Mouse (Mus musculus) lung, postnatal 25 days (tissue): ENCODE data around the gene Sbf1.

Experiments used
- DNase-seq: peaks from one replicate; pipeline ENCODE4 v3.0.0; 2022; ENCODE audit warnings: low spot score

Sbf1 gene

GRCm38 (mm10) chr15:89284094-89284493 is 31.0 kb downstream of the Sbf1 start:
- no peak for DNase-seq

- DNase-seq = no peak
Measured at GRCm38 (mm10) chr15:89282546-89282945, 32.6 kb downstream of the Sbf1 start.

DNA sequence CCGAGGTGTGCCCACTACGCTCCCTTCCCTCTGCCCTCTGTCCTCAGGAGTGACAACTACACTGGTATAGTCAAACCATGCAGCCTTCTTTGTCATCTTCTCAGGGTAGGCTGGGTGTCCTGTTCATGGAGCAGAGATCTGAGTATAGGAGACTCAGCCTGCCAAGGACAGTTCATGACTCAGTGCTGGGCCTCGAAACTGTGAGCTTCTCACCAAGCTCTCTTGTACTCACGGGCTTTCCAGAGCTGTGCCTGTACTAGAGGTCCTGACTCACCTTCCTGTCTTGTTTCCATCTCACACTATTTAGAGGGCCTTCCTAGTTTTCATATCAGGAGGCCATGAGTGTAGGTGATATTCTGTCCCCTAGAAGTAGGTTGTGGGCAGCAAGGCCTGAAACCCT is 37.7 kb downstream of the Sbf1 start:
- no peak for DNase-seq

GRCm38 (mm10) chr15:89275497-89275896 is 39.6 kb downstream of the Sbf1 start:
- no peak for DNase-seq

DNA sequence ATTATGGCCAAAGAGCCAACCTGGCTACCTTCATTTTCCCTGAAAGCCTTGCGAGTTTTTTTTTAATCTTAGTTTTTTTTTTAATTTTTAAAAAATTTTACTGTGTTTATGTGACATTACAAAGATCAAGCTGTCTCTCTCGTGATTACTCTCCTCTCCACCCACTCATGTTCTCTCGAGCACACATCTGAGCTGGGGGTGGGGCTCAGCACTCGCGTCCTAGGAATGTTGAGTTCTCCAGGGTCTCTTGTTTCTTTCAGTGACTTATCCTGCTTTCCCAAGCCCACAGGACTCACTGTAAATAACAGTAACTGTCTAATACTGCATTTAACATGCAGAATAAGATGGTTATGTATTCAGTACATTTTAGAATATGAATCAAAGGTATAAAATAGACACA is 50.6 kb downstream of the Sbf1 start:
- no peak for DNase-seq

- DNase-seq = no peak
Measured at GRCm38 (mm10) chr15:89258997-89259396, 56.1 kb downstream of the Sbf1 start.

DNA sequence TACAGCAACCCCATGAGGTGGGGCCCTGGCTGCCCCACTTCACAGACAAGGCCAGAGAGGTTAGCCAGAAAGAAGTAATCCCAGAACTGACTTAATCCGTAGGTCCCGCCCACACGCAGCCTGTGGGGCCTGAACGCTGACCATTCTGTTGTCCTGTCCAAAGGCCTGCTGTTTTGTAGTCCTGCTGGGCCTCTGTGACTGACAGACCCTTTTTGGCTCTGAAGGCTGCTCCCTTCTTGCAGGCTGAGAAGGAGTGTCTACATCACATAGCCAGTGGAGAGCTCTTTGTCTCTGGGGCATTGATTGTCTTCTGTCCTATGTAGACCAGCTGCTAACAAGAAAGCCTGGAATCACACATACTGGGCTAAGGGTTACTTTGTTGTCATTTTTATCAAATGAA is 59.8 kb downstream of the Sbf1 start:
- DNase-seq = no peak

GRCm38 (mm10) chr15:89249063-89249462 is 66.0 kb downstream of the Sbf1 start:
- no peak for DNase-seq

DNA sequence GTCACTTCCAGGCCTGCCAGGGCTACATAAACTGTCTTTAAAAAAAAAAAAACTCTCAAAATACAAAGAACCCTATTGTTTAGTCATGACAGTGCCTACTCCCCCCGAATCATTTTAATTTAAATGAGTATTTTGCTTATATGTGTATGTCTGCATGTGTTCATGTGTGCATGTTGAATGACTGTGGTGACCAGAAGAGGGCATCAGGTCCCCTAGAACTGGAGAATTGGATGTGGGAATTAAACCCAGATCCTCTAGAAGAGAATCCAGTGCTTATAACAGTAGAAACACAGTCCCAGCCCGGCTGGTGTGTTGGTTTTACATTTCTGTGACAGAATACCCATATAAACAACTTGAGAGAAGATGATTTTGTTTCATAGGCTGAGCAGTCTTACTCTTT is 74.1 kb downstream of the Sbf1 start:
- no peak for DNase-seq

GRCm38 (mm10) chr15:89239751-89240392 is 75.2 kb downstream of the Sbf1 start:
- DNase-seq = no peak
